Comparison of ENCODE assay signal across 26 mouse cellular contexts in the genomic region with DNA sequence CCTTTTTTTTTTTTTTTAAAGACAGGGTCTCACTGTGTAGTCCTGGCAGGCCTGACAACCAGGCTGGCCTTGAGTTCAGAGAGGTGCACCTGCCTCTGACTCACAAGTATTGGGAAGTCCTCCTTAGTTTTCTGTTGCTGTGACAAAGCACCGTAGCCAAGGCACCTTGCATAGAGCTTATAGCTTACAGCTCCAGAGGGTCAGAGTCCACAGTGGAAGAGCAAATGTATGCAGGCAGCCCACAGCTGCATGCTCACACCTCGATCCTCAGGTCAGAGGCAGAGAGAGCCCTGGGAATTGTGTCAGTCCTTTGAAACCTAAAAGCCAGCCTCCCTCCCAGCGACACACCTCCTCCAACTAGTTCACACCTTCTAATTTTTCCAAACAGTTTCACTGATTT. TPM values are rescaled to one million over a fixed set of nuclear protein-coding genes. Genes with fewer than 3 reads are reported as not detected.
DNase-seq lines count a peak whose midpoint lies in the region; ATAC-seq and TF ChIP-seq lines count a peak whose summit lies in the region.
"Had no signal": no experiment of that assay in that cellular context is flagged by ENCODE, and none has a peak within 500 bp of the region (broad histone marks: within the 10 kb centered on the region; RNA-seq: fewer than 3 reads in every experiment).

No protein-coding gene starts in this region.

- ATAC-seq in intestine, embryonic 14.5 days (replicated peaks; ENCODE audit: low FRiP score, low TSS enrichment, low read depth) = peak; percentile 72
- ATAC-seq in intestine, embryonic 16.5 days = peak; percentile 87
- ATAC-seq in stomach, postnatal 0 days (ENCODE audit: low FRiP score, low TSS enrichment) = 0 out of 2 replicates have a peak, but pooled peaks have one; percentile 49
- ATAC-seq in megakaryocyte progenitor cell, adult 5-6 weeks (replicated peaks; ENCODE audit: poor library complexity) = no peak
- no peak for ATAC-seq in monocyte, adult 5-6 weeks (replicated peaks; ENCODE audit: insufficient number of reproducible peaks, low FRiP score, low TSS enrichment, poor library complexity, severe bottlenecking)
- no peak for ATAC-seq in hindbrain, postnatal 0 days
- ATAC-seq: activated CD4-positive, CD25-positive, alpha-beta regulatory T cell, adult 4 months; forebrain, embryonic 13.5 days; forebrain, embryonic 15.5 days; Patski had no signal

- peak overlapping the region; percentile 19; the same call in 1 of the 2 replicates for H3K9ac ChIP-seq in MEL (ENCODE audit: control insufficient read depth, low read depth, low read length, poor library complexity, severe bottlenecking)
- H3K9ac ChIP-seq in intestine, embryonic 14.5 days (ENCODE audit: low read length) = no peak overlapping the region
- H3K9ac ChIP-seq in intestine, embryonic 16.5 days (ENCODE audit: low read depth, low read length) = no peak overlapping the region
- H3K9ac ChIP-seq in stomach, postnatal 0 days (ENCODE audit: low read length) = no peak overlapping the region
- H3K9ac ChIP-seq in hindbrain, postnatal 0 days (replicated peaks; ENCODE audit: low read length) = no peak overlapping the region
- H3K9ac ChIP-seq: embryonic facial prominence, embryonic 12.5 days; forebrain, embryonic 13.5 days; forebrain, embryonic 15.5 days had no signal

- no peak for DNase-seq in MEL (ENCODE audit: low read depth, low spot score)
- DNase-seq in intestine, embryonic 14.5 days (ENCODE audit: low spot score) = no peak
- peak; percentile 25 for DNase-seq in stomach, postnatal 0 days (ENCODE audit: low spot score)
- DNase-seq in layer of hippocampus, adult 9-11 months = no peak
- DNase-seq in hindbrain, postnatal 0 days (ENCODE audit: low spot score) = no peak
- DNase-seq: adrenal gland, adult 8-10 months; adrenal gland, postnatal 14 days; adrenal gland, postnatal 36 days; cerebellum, adult 11-12 months; cerebellum, adult 2 months; cerebellum, adult 9-10 months; cerebellum, postnatal 10 days; cerebellum, postnatal 25 days had no signal

- no peak for TF ChIP-seq POLR2A in MEL (IDR thresholded peaks at IDR 0.05; ENCODE audit: control insufficient read depth in 1 of 2, insufficient read depth in 1 of 2, low read depth in 1 of 2, low read length in 2 of 2, poor library complexity in 1 of 2)

- no peak for TF ChIP-seq CTCF in MEL (IDR thresholded peaks at IDR 0.05 in 2 of 3, conservative IDR thresholded peaks at IDR 0.05 in 1 of 3; ENCODE audit: control insufficient read depth in 1 of 3, insufficient read depth in 1 of 3, low read depth in 2 of 3, low read length in 3 of 3, poor library complexity in 1 of 3, severe bottlenecking in 1 of 3)
- no peak for TF ChIP-seq CTCF in stomach, postnatal 0 days (IDR thresholded peaks at IDR 0.05; ENCODE audit: low read depth)
- TF ChIP-seq CTCF in hindbrain, postnatal 0 days (IDR thresholded peaks at IDR 0.05; ENCODE audit: low read depth) = no peak

- H3K4me2 ChIP-seq in intestine, embryonic 14.5 days (ENCODE audit: low read length) = no peak overlapping the region
- H3K4me2 ChIP-seq in intestine, embryonic 16.5 days (ENCODE audit: low read depth, low read length) = no peak overlapping the region
- no peak overlapping the region for H3K4me2 ChIP-seq in stomach, postnatal 0 days (replicated peaks; ENCODE audit: low read depth)
- no peak overlapping the region for H3K4me2 ChIP-seq in hindbrain, postnatal 0 days (ENCODE audit: low read depth, low read length)
- H3K4me2 ChIP-seq: embryonic facial prominence, embryonic 12.5 days; forebrain, embryonic 13.5 days; forebrain, embryonic 15.5 days had no signal

- peaks cover 0 to 11% of the 10 kb centered on the region in 2 experiments; a peak in 2 of 4 replicates for H3K36me3 ChIP-seq in MEL (ENCODE audit: control insufficient read depth in 1 of 2, insufficient read depth in 2 of 2, low read length in 2 of 2)
- H3K36me3 ChIP-seq in intestine, embryonic 14.5 days (ENCODE audit: control insufficient read depth, insufficient read depth, low read length) = no peaks in the 10 kb centered on the region
- no peaks in the 10 kb centered on the region for H3K36me3 ChIP-seq in intestine, embryonic 16.5 days (ENCODE audit: control insufficient read depth, insufficient read depth, low read length)
- H3K36me3 ChIP-seq in stomach, postnatal 0 days (ENCODE audit: control insufficient read depth, insufficient read depth, low read length) = no peaks in the 10 kb centered on the region
- H3K36me3 ChIP-seq in hindbrain, postnatal 0 days (ENCODE audit: insufficient read depth, low read length) = no peaks in the 10 kb centered on the region
- H3K36me3 ChIP-seq: embryonic facial prominence, embryonic 10.5 days; embryonic facial prominence, embryonic 12.5 days; forebrain, embryonic 15.5 days had no signal

- 48% methylated on average over 3 of the region's 3 CpGs for WGBS in intestine, embryonic 14.5 days
- 53% methylated on average over 3 of the region's 3 CpGs for WGBS in intestine, embryonic 16.5 days
- 45% methylated on average over 3 of the region's 3 CpGs for WGBS in stomach, postnatal 0 days
- 68% methylated on average over 3 of the region's 3 CpGs for WGBS in hindbrain, postnatal 0 days

- H3K4me1 ChIP-seq in MEL (ENCODE audit: control insufficient read depth in 1 of 2, insufficient read depth in 2 of 2, low read length in 2 of 2) = peaks cover 7 to 11% of the 10 kb centered on the region in 2 experiments
- no peaks in the 10 kb centered on the region for H3K4me1 ChIP-seq in intestine, embryonic 14.5 days (replicated peaks; ENCODE audit: control insufficient read depth, insufficient read depth, low read length)
- no peaks in the 10 kb centered on the region for H3K4me1 ChIP-seq in intestine, embryonic 16.5 days (ENCODE audit: control insufficient read depth, insufficient read depth, low read length)
- H3K4me1 ChIP-seq in stomach, postnatal 0 days (replicated peaks; ENCODE audit: control insufficient read depth, insufficient read depth) = no peaks in the 10 kb centered on the region
- H3K4me1 ChIP-seq in hindbrain, postnatal 0 days (ENCODE audit: insufficient read depth, low read length) = no peaks in the 10 kb centered on the region
- H3K4me1 ChIP-seq: embryonic facial prominence, embryonic 12.5 days; forebrain, embryonic 13.5 days; forebrain, embryonic 15.5 days had no signal

- H3K79me2 ChIP-seq in MEL (ENCODE audit: control insufficient read depth, insufficient read depth, low read length, poor library complexity) = no peaks in the 10 kb centered on the region

- no peak overlapping the region for H3K4me3 ChIP-seq in MEL (ENCODE audit: control insufficient read depth in 1 of 2, insufficient read depth in 1 of 2, low read depth in 2 of 2, low read length in 2 of 2)
- H3K4me3 ChIP-seq in intestine, embryonic 14.5 days (ENCODE audit: low read depth, low read length) = no peak overlapping the region
- H3K4me3 ChIP-seq in intestine, embryonic 16.5 days (ENCODE audit: low read length) = no peak overlapping the region
- H3K4me3 ChIP-seq in stomach, postnatal 0 days (ENCODE audit: low read depth, low read length) = no peak overlapping the region
- no peak overlapping the region for H3K4me3 ChIP-seq in hindbrain, postnatal 0 days (ENCODE audit: low read length)
- H3K4me3 ChIP-seq: embryonic facial prominence, embryonic 10.5 days; embryonic facial prominence, embryonic 12.5 days; forebrain, embryonic 13.5 days; forebrain, embryonic 15.5 days had no signal

- TF ChIP-seq RAD21 in MEL (IDR thresholded peaks at IDR 0.05; ENCODE audit: low read depth, low read length) = no peak

- no peaks in the 10 kb centered on the region for H3K9me3 ChIP-seq in MEL (replicated peaks; ENCODE audit: insufficient read depth, low read length)
- H3K9me3 ChIP-seq in intestine, embryonic 14.5 days (ENCODE audit: control insufficient read depth, low read length) = no peaks in the 10 kb centered on the region
- no peaks in the 10 kb centered on the region for H3K9me3 ChIP-seq in intestine, embryonic 16.5 days (ENCODE audit: control insufficient read depth, low read length)
- H3K9me3 ChIP-seq in stomach, postnatal 0 days (ENCODE audit: control insufficient read depth, low read length) = no peaks in the 10 kb centered on the region
- H3K9me3 ChIP-seq in hindbrain, postnatal 0 days (ENCODE audit: low read length) = no peaks in the 10 kb centered on the region
- H3K9me3 ChIP-seq: embryonic facial prominence, embryonic 10.5 days; embryonic facial prominence, embryonic 12.5 days; forebrain, embryonic 13.5 days; forebrain, embryonic 15.5 days had no signal

- peak overlapping the region; percentile 16; the same call in 1 of the 2 replicates for H3K27ac ChIP-seq in MEL (ENCODE audit: control insufficient read depth, low read depth, low read length)
- H3K27ac ChIP-seq in intestine, embryonic 14.5 days (ENCODE audit: low read depth) = no peak overlapping the region
- H3K27ac ChIP-seq in intestine, embryonic 16.5 days (ENCODE audit: low read length) = no peak overlapping the region; the same call in 1 of the 2 replicates
- no peak overlapping the region for H3K27ac ChIP-seq in stomach, postnatal 0 days (replicated peaks)
- H3K27ac ChIP-seq in hindbrain, postnatal 0 days = no peak overlapping the region
- H3K27ac ChIP-seq: embryonic facial prominence, embryonic 10.5 days; embryonic facial prominence, embryonic 12.5 days; forebrain, embryonic 13.5 days; forebrain, embryonic 15.5 days had no signal

- no peak for TF ChIP-seq EP300 in MEL (IDR thresholded peaks at IDR 0.05; ENCODE audit: low read depth in 1 of 2, low read length in 2 of 2)
- no peak for TF ChIP-seq EP300 in stomach, postnatal 0 days (optimal IDR thresholded peaks at IDR 0.05)

- H3K27me3 ChIP-seq in MEL (ENCODE audit: control insufficient read depth in 1 of 2, insufficient read depth in 2 of 2, low read length in 2 of 2) = no peaks in the 10 kb centered on the region; a peak in 1 of 4 replicates
- H3K27me3 ChIP-seq in intestine, embryonic 14.5 days (replicated peaks; ENCODE audit: control insufficient read depth, insufficient read depth, low read length) = no peaks in the 10 kb centered on the region
- no peaks in the 10 kb centered on the region for H3K27me3 ChIP-seq in intestine, embryonic 16.5 days (replicated peaks; ENCODE audit: control insufficient read depth, insufficient read depth, low read length)
- H3K27me3 ChIP-seq in stomach, postnatal 0 days (ENCODE audit: control insufficient read depth, insufficient read depth, low read length) = no peaks in the 10 kb centered on the region
- no peaks in the 10 kb centered on the region for H3K27me3 ChIP-seq in hindbrain, postnatal 0 days (ENCODE audit: insufficient read depth, low read length)
- H3K27me3 ChIP-seq: embryonic facial prominence, embryonic 12.5 days; forebrain, embryonic 13.5 days; forebrain, embryonic 15.5 days; Patski had no signal

RNA-seq across cellular contexts. Expression of gene Gm11492, which starts 60.0 kb away (rescaled TPM):
- not detected in 2 replicates for total RNA-seq in MEL (2012; rRNA removed)
- not detected for polyA plus RNA-seq in MEL (2012; ENCODE audit: insufficient read depth in 1 of 2, insufficient read length in 2 of 2, low read depth in 1 of 2, low replicate concordance in 2 of 2, missing spikeins in 1 of 2)
- not detected in 2 replicates for polyA plus RNA-seq in intestine, embryonic 14.5 days (2014; fragmentation: Nextera tagmentation; extraction: Ambion mirVana)
- polyA plus RNA-seq in intestine, embryonic 16.5 days (2015; fragmentation: Nextera tagmentation; extraction: Ambion mirVana) = not detected in 2 replicates
- polyA plus RNA-seq in stomach, postnatal 0 days (2015; fragmentation: Nextera tagmentation; extraction: Ambion mirVana) = not detected in 2 replicates
- total RNA-seq in megakaryocyte progenitor cell, adult 5-6 weeks (2015) = not detected in 2 replicates
- total RNA-seq in megakaryocyte progenitor cell, adult 5-6 weeks (2017) = not detected in 2 replicates
- 1.5 TPM in 1 of 3 replicates, not detected in the others for total RNA-seq in monocyte, adult 5-6 weeks (2017)
- not detected in 2 replicates for total RNA-seq in hindbrain, postnatal 0 days (2014; rRNA removed)
- polyA plus RNA-seq in hindbrain, postnatal 0 days (2015; fragmentation: Nextera tagmentation; extraction: Ambion mirVana) = not detected in 2 replicates
- total RNA-seq: adrenal gland, adult 18-20 months; adrenal gland, adult 8-10 months; adrenal gland, postnatal 14 days; adrenal gland, postnatal 36 days had no signal
- polyA plus RNA-seq: activated CD4-positive, CD25-positive, alpha-beta regulatory T cell, adult 4 months; C2C12; cerebellum, adult 2 months; embryonic facial prominence, embryonic 10.5 days; embryonic facial prominence, embryonic 12.5 days; embryonic facial prominence, embryonic 14.5 days; forebrain, embryonic 11.5 days; forebrain, embryonic 13.5 days; forebrain, embryonic 15.5 days; Patski had no signal

Comparison
In these comparisons a context has a peak if more than half of its experiments do, and no peak if none do; other contexts are left out.
1. ATAC-seq: peak in intestine, embryonic 14.5 days (single experiment), intestine, embryonic 16.5 days (single experiment) and stomach, postnatal 0 days (single experiment); none in megakaryocyte progenitor cell, adult 5-6 weeks (single experiment), monocyte, adult 5-6 weeks (single experiment) and hindbrain, postnatal 0 days (single experiment).